Mouse (Mus musculus): ENCODE results near the gene D3Ertd254e. TPM values are rescaled to one million over a fixed set of nuclear protein-coding genes. Genes with fewer than 3 reads are reported as not detected.

Gene D3Ertd254e
- polyA plus RNA-seq (2012; rRNA removed; ENCODE audit: low replicate concordance): 0.07 and 0.22 TPM in 2 replicates

DNA sequence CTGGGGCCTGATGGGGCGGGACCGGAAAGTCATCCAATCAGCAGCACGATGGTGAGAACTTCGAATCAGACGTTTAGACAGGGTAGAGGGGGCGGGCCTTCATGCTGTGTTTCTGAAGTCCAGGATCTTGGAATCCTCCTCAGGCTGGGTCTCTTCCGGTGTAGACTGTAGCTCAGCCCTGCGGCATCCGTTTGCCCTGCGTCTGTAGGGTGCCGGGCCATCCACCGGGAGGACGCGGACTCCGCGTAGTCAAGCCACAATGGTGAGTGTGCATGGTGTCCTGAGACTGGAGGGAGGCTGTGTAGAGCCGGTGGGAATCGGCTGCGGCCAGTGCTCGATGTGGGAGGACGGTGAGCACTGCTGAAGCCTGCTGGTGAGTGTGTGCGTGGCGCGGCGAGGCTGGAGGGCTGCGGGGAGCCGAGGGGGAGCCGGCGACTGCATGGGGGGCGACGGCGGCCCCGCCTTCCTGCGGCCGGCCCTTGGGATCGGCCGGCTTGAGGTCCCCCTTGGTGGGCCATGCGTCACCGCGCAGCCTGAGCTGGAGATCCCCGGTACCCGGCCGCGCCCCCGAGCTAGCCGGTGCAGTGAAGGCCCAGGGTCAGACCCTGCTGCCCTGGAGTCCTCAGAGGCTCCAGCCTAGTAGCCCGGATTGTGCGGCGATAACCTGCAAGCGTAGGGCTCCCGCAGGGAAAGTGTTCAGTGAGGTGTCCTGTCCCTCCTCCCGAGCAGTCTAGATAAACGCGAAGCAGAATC, at the start of gene D3Ertd254e:
D3Ertd254e (plus strand) TSS at position 84 of the 753 bp plus-strand sequence.

Other genes with a start within 250 kb of the D3Ertd254e start
- gene Dcun1d1, start 213.6 kb upstream of the D3Ertd254e start, polyA plus RNA-seq (2012; rRNA removed; ENCODE audit: low replicate concordance): 0.50 and 2.1 TPM in 2 replicates
- 5.9 and 7.7 TPM in 2 replicates for gene Mccc1, start 150.3 kb upstream of the D3Ertd254e start, polyA plus RNA-seq (2012; rRNA removed; ENCODE audit: low replicate concordance)
- not detected in 2 replicates for gene Ccdc144b, start 97.5 kb upstream of the D3Ertd254e start, polyA plus RNA-seq (2012; rRNA removed; ENCODE audit: low replicate concordance)
- 2.5 and 7.3 TPM in 2 replicates for gene Acad9, start 85.0 kb upstream of the D3Ertd254e start, polyA plus RNA-seq (2012; rRNA removed; ENCODE audit: low replicate concordance)
- not detected in 2 replicates for gene Qrfpr, start 71.3 kb downstream of the D3Ertd254e start, polyA plus RNA-seq (2012; rRNA removed; ENCODE audit: low replicate concordance)

Data from duodenum, adult 2 months (tissue).